Mouse (Mus musculus) neural tube, embryonic 11.5 days (tissue): ENCODE measurements around the gene Hmgb1. TPM values are rescaled to one million over a fixed set of nuclear protein-coding genes. Genes with fewer than 3 reads are reported as not detected.

ENCODE experiments used
- ATAC-seq: fragments of 200-750 bp; cut with Nextera tagmentation; 2 replicates; pipeline ENCODE4 v1.8.0; 2017; ENCODE audit warnings: moderate number of reproducible peaks, mild to moderate bottlenecking, moderate TSS enrichment, moderate library complexity; ENCODE audit not compliant: insufficient read depth, low FRiP score, low TSS enrichment
- DNase-seq: peaks from one replicate; pipeline ENCODE4 v3.0.0-alpha.2; 2015; ENCODE audit warnings: low spot score
- H3K27ac ChIP-seq: fragments of 300-500 bp; sonication (generic); 2 replicates; pipeline ENCODE4 v1.5.1; 2014; ENCODE audit warnings: low read depth, mild to moderate bottlenecking, low read length
- H3K27me3 ChIP-seq: fragments of 300-500 bp; sonication (generic); 2 replicates; pipeline ENCODE4 v1.6.1; 2014; ENCODE audit warnings: mild to moderate bottlenecking, low read length, mixed read lengths; ENCODE audit not compliant: control insufficient read depth, insufficient read depth
- H3K36me3 ChIP-seq: fragments of 300-500 bp; sonication (generic); 2 replicates; pipeline ENCODE4 v1.6.1; 2014; ENCODE audit warnings: mild to moderate bottlenecking, low read length, moderate library complexity, mixed read lengths; ENCODE audit not compliant: control insufficient read depth, insufficient read depth
- H3K4me1 ChIP-seq: fragments of 300-500 bp; sonication (generic); 2 replicates; pipeline ENCODE4 v1.6.1; 2014; ENCODE audit warnings: low read length, mixed read lengths; ENCODE audit not compliant: control insufficient read depth, insufficient read depth
- H3K4me2 ChIP-seq: fragments of 300-500 bp; sonication (generic); 2 replicates; pipeline ENCODE4 v1.6.1; 2014; ENCODE audit warnings: low read depth, mild to moderate bottlenecking, moderate library complexity
- H3K4me3 ChIP-seq: fragments of 300-500 bp; sonication (generic); 2 replicates; pipeline ENCODE4 v1.5.1; 2014; ENCODE audit warnings: low read depth, low read length
- H3K9ac ChIP-seq: fragments of 300-500 bp; sonication (generic); 2 replicates; pipeline ENCODE4 v1.6.1; 2014; ENCODE audit warnings: mild to moderate bottlenecking, low read length
- H3K9me3 ChIP-seq: fragments of 300-500 bp; sonication (generic); 2 replicates; pipeline ENCODE4 v1.6.1; 2016; ENCODE audit warnings: low read length; ENCODE audit not compliant: control insufficient read depth
- WGBS: fragments of 180-500 bp; shearing (Covaris S2); extraction: QIAGEN DNeasy Blood & Tissue Kit; methylation state at CpG from one replicate; pipeline ENCODE4 v1.1.7; 2014; 5-methylcytosine and 5-hydroxymethylcytosine counted together
- polyA plus RNA-seq: library from polyadenylated mRNA; unstranded; fragments of >200 nt; fragmentation: Nextera tagmentation; extraction: Ambion mirVana; gene quantifications from 2 replicates; pipeline ENCODE4 v1.2.1, GENCODE M21; 2014

The Hmgb1 gene
- polyA plus RNA-seq, 1 experiment from 2014 or later: 1,783 TPM

- ATAC-seq: no peak
- Histone ChIP-seq H3K27me3 (no peaks in the 10 kb centered on the region), H3K4me3 (no peak overlapping the region), H3K4me2 (no peak overlapping the region), H3K9me3 (no peaks in the 10 kb centered on the region), H3K4me1 (peaks cover 5% of the 10 kb centered on the region), H3K27ac (no peak overlapping the region), H3K9ac (no peak overlapping the region), H3K36me3 (peaks cover 2% of the 10 kb centered on the region; the same call in 1 of the 2 replicates)
- DNase-seq: no peak
- WGBS: 97% methylated on average over 1 of the region's 1 CpGs
Observed at GRCm38 (mm10) chr5:149048961-149049360, 135.3 kb downstream of the Hmgb1 start.

GRCm38 (mm10) chr5:149046650-149047049 is 137.6 kb downstream of the Hmgb1 start:
- no peak overlapping the region for H3K27ac ChIP-seq
- no peak for ATAC-seq
- H3K4me2 ChIP-seq: no peak overlapping the region
- no peak for DNase-seq
- H3K9ac ChIP-seq: no peak overlapping the region
- no peaks in the 10 kb centered on the region for H3K27me3 ChIP-seq
- peaks cover 2% of the 10 kb centered on the region; the same call in 1 of the 2 replicates for H3K36me3 ChIP-seq
- H3K9me3 ChIP-seq: no peaks in the 10 kb centered on the region
- 84% methylated on average over 9 of the region's 9 CpGs for WGBS
- no peak overlapping the region for H3K4me3 ChIP-seq
- H3K4me1 ChIP-seq: peaks cover 2% of the 10 kb centered on the region; the same call in 1 of the 2 replicates

- DNase-seq (no peak), ATAC-seq (no peak)
- no peak overlapping the region for H3K27ac ChIP-seq
- no peak overlapping the region for H3K4me2 ChIP-seq
- H3K4me3 ChIP-seq: no peak overlapping the region
- WGBS: 85% methylated on average over 9 of the region's 9 CpGs
- no peak overlapping the region for H3K9ac ChIP-seq
- no peaks in the 10 kb centered on the region for H3K27me3 ChIP-seq
- H3K4me1 ChIP-seq: no peaks in the 10 kb centered on the region
- H3K9me3 ChIP-seq: no peaks in the 10 kb centered on the region
- peaks cover 2% of the 10 kb centered on the region; the same call in 1 of the 2 replicates for H3K36me3 ChIP-seq
Observed at GRCm38 (mm10) chr5:149045470-149046085, 138.7 kb downstream of the Hmgb1 start.

- no peak for ATAC-seq
- Histone ChIP-seq H3K27ac (no peak overlapping the region), H3K9ac (no peak overlapping the region), H3K4me1 (no peaks in the 10 kb centered on the region), H3K36me3 (peaks cover 2% of the 10 kb centered on the region; the same call in 1 of the 2 replicates), H3K27me3 (no peaks in the 10 kb centered on the region), H3K4me3 (no peak overlapping the region), H3K4me2 (no peak overlapping the region), H3K9me3 (no peaks in the 10 kb centered on the region)
- no peak for DNase-seq
- 83% methylated on average over 7 of the region's 7 CpGs for WGBS
Observed at GRCm38 (mm10) chr5:149045054-149045453, 139.2 kb downstream of the Hmgb1 start.

GRCm38 (mm10) chr5:149044067-149044466 is 140.2 kb downstream of the Hmgb1 start:
- no peaks in the 10 kb centered on the region for H3K27me3 ChIP-seq
- peaks cover 2% of the 10 kb centered on the region; the same call in 1 of the 2 replicates for H3K36me3 ChIP-seq
- H3K27ac ChIP-seq: no peak overlapping the region
- DNase-seq: no peak
- no peak for ATAC-seq
- no peaks in the 10 kb centered on the region for H3K4me1 ChIP-seq
- H3K4me2 ChIP-seq: no peak overlapping the region
- WGBS: 87% methylated on average over 4 of the region's 4 CpGs
- no peaks in the 10 kb centered on the region for H3K9me3 ChIP-seq
- no peak overlapping the region for H3K9ac ChIP-seq
- no peak overlapping the region for H3K4me3 ChIP-seq

GRCm38 (mm10) chr5:149043240-149043639 is 141.0 kb downstream of the Hmgb1 start:
- H3K36me3 ChIP-seq: peaks cover 2% of the 10 kb centered on the region; the same call in 1 of the 2 replicates
- H3K9me3 ChIP-seq: no peaks in the 10 kb centered on the region
- H3K4me1 ChIP-seq: no peaks in the 10 kb centered on the region
- H3K4me2 ChIP-seq: no peak overlapping the region
- H3K27ac ChIP-seq: no peak overlapping the region
- 83% methylated on average over 6 of the region's 6 CpGs for WGBS
- H3K9ac ChIP-seq: no peak overlapping the region
- DNase-seq (no peak), ATAC-seq (no peak)
- H3K4me3 ChIP-seq: no peak overlapping the region
- no peaks in the 10 kb centered on the region for H3K27me3 ChIP-seq

- no peak overlapping the region for H3K9ac ChIP-seq
- no peaks in the 10 kb centered on the region for H3K4me1 ChIP-seq
- WGBS: 89% methylated on average over 5 of the region's 5 CpGs
- H3K4me2 ChIP-seq: no peak overlapping the region
- no peaks in the 10 kb centered on the region for H3K9me3 ChIP-seq
- H3K4me3 ChIP-seq: no peak overlapping the region
- no peaks in the 10 kb centered on the region for H3K36me3 ChIP-seq
- no peaks in the 10 kb centered on the region for H3K27me3 ChIP-seq
- H3K27ac ChIP-seq: no peak overlapping the region
- no peak for ATAC-seq
- peak; percentile 42 for DNase-seq
Observed at GRCm38 (mm10) chr5:149039825-149040224, 144.5 kb downstream of the Hmgb1 start.

- no peaks in the 10 kb centered on the region for H3K27me3 ChIP-seq
- H3K4me3 ChIP-seq: no peak overlapping the region
- no peak for DNase-seq
- no peak overlapping the region for H3K27ac ChIP-seq
- no peaks in the 10 kb centered on the region for H3K36me3 ChIP-seq
- no peak overlapping the region for H3K4me2 ChIP-seq
- no peak for ATAC-seq
- H3K4me1 ChIP-seq: no peaks in the 10 kb centered on the region
- 39% methylated on average over 10 of the region's 10 CpGs for WGBS
- H3K9me3 ChIP-seq: no peaks in the 10 kb centered on the region
- no peak overlapping the region for H3K9ac ChIP-seq
Observed at GRCm38 (mm10) chr5:149037729-149038128, 146.6 kb downstream of the Hmgb1 start.

GRCm38 (mm10) chr5:149036920-149037319 is 147.4 kb downstream of the Hmgb1 start:
- H3K27ac ChIP-seq: no peak overlapping the region
- H3K9me3 ChIP-seq: no peaks in the 10 kb centered on the region
- no peaks in the 10 kb centered on the region for H3K27me3 ChIP-seq
- ATAC-seq (no peak), DNase-seq (no peak)
- no peak overlapping the region for H3K4me2 ChIP-seq
- H3K9ac ChIP-seq: no peak overlapping the region
- H3K4me1 ChIP-seq: no peaks in the 10 kb centered on the region; the same call in 1 of the 2 replicates
- no peak overlapping the region for H3K4me3 ChIP-seq
- H3K36me3 ChIP-seq: no peaks in the 10 kb centered on the region
- 90% methylated on average over 3 of the region's 3 CpGs for WGBS
